In the genomic region with DNA sequence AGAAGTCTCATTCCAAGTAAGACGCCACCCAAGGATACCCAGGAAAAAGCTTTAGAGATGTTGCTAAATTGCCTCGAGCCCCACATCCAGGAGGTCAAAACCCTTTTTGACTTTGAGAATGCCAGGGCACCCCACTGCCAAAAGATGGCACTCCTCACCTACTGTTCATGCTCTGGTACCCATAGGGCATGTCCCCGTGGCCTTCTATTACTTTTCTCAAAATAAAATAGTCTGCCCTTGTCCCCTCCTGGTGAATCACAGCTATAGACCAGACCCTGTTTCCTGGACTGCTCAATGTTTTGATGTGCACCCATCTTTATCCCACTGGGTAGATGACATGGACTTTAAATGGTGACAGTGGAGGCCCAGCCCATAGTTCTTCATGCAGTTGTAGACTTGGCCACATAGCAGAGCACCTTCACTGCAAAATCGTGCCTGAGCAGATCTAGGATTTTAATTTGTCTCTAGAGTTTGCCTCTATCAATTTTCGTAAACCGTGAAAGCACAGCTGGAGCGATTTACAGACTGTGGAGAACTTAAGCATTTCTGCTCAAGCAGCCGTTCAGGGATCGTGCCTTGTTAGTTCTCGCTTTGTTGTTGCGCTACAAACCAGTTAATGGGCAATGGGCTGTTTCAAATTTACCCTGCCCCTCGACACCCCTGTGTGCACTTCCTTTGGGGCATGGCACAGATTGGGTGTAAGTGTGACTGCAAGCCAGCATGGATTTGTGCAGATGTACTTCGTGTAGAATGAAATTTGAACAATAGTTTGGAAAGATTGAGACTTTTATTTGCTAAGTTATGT, we compare ENCODE assay signal across 10 mouse cellular contexts.
DNase-seq lines count a peak whose midpoint lies in the region; ATAC-seq and TF ChIP-seq lines count a peak whose summit lies in the region.
"Had no signal": no experiment of that assay in that cellular context is flagged by ENCODE, and none has a peak within 500 bp of the region (broad histone marks: within the 10 kb centered on the region; RNA-seq: fewer than 3 reads in every experiment).

No protein-coding gene starts in this region.

- H3K27me3 ChIP-seq in hindbrain, postnatal 0 days (ENCODE audit: insufficient read depth, low read length): no peaks in the 10 kb centered on the region
- no peaks in the 10 kb centered on the region for H3K27me3 ChIP-seq in hindbrain, embryonic 12.5 days
- no peaks in the 10 kb centered on the region for H3K27me3 ChIP-seq in Patski
- no peaks in the 10 kb centered on the region for H3K27me3 ChIP-seq in thymus, adult 2 months (ENCODE audit: control insufficient read depth, insufficient read depth, low read length)
- H3K27me3 ChIP-seq: hindbrain, embryonic 15.5 days; liver, embryonic 13.5 days had no signal

- H3K4me3 ChIP-seq in hindbrain, postnatal 0 days (ENCODE audit: low read length): no peak overlapping the region
- H3K4me3 ChIP-seq in hindbrain, embryonic 12.5 days: no peak overlapping the region
- no peak overlapping the region for H3K4me3 ChIP-seq in thymus, adult 2 months (ENCODE audit: control insufficient read depth, insufficient read depth, low read length)
- H3K4me3 ChIP-seq: hindbrain, embryonic 15.5 days; liver, embryonic 13.5 days had no signal

- no peaks in the 10 kb centered on the region for H3K36me3 ChIP-seq in hindbrain, postnatal 0 days (ENCODE audit: insufficient read depth, low read length)
- H3K36me3 ChIP-seq in hindbrain, embryonic 12.5 days: no peaks in the 10 kb centered on the region
- no peaks in the 10 kb centered on the region for H3K36me3 ChIP-seq in thymus, adult 2 months (ENCODE audit: control insufficient read depth, insufficient read depth, low read length)
- H3K36me3 ChIP-seq: hindbrain, embryonic 15.5 days; liver, embryonic 13.5 days had no signal

- ATAC-seq in hindbrain, postnatal 0 days: 0 out of 2 replicates have a peak, but pooled peaks have one; percentile 27
- no peak for ATAC-seq in hindbrain, embryonic 12.5 days (ENCODE audit: low FRiP score)
- ATAC-seq in Patski: no peak
- ATAC-seq in megakaryocyte, adult 5-6 weeks (ENCODE audit: poor library complexity, severe bottlenecking): no peak

- WGBS in hindbrain, postnatal 0 days: 65% methylated on average over 13 of the region's 13 CpGs
- 70% methylated on average over 13 of the region's 13 CpGs for WGBS in hindbrain, embryonic 12.5 days
- WGBS in thymus, adult 2 months: 78% methylated on average over 13 of the region's 13 CpGs

- TF ChIP-seq CTCF in hindbrain, postnatal 0 days (IDR thresholded peaks at IDR 0.05; ENCODE audit: low read depth): peak; percentile 59
- peak; percentile 84 for TF ChIP-seq CTCF in Patski (IDR thresholded peaks at IDR 0.05)
- no peak for TF ChIP-seq CTCF in thymus, adult 2 months (IDR thresholded peaks at IDR 0.05; ENCODE audit: borderline replicate concordance, control insufficient read depth, extremely low read depth, insufficient read depth, low read length, poor library complexity)

- no peaks in the 10 kb centered on the region for H3K4me1 ChIP-seq in hindbrain, postnatal 0 days (ENCODE audit: insufficient read depth, low read length)
- no peaks in the 10 kb centered on the region for H3K4me1 ChIP-seq in hindbrain, embryonic 12.5 days
- H3K4me1 ChIP-seq in thymus, adult 2 months (replicated peaks; ENCODE audit: control insufficient read depth, insufficient read depth, low read length): no peaks in the 10 kb centered on the region
- H3K4me1 ChIP-seq: liver, embryonic 13.5 days had no signal

- TF ChIP-seq POLR2A in thymus, adult 2 months (IDR thresholded peaks at IDR 0.05; ENCODE audit: control insufficient read depth, extremely low read depth, insufficient read depth, low read length, poor library complexity): no peak

- CTCF ChIA-PET in Patski (lab: Charles Lee): interaction anchor here (0.8 to 1.9 kb wide), 7 partner anchors 10 to 967 kb away, joined by 3 to 8 read pairs (median 4); no protein-coding TSS in a partner anchor

- no peaks in the 10 kb centered on the region for H3K9me3 ChIP-seq in hindbrain, postnatal 0 days (ENCODE audit: low read length)
- H3K9me3 ChIP-seq in hindbrain, embryonic 12.5 days (replicated peaks): no peaks in the 10 kb centered on the region
- H3K9me3 ChIP-seq: hindbrain, embryonic 15.5 days; liver, embryonic 13.5 days had no signal

- H3K4me2 ChIP-seq in hindbrain, postnatal 0 days (ENCODE audit: low read depth, low read length): no peak overlapping the region
- no peak overlapping the region for H3K4me2 ChIP-seq in hindbrain, embryonic 12.5 days (replicated peaks)
- H3K4me2 ChIP-seq: hindbrain, embryonic 15.5 days; liver, embryonic 13.5 days had no signal

- no peak overlapping the region for H3K9ac ChIP-seq in hindbrain, postnatal 0 days (replicated peaks; ENCODE audit: low read length)
- H3K9ac ChIP-seq in hindbrain, embryonic 12.5 days: no peak overlapping the region
- H3K9ac ChIP-seq: hindbrain, embryonic 15.5 days; liver, embryonic 13.5 days had no signal

- H3K27ac ChIP-seq in hindbrain, postnatal 0 days: no peak overlapping the region
- H3K27ac ChIP-seq in hindbrain, embryonic 12.5 days: no peak overlapping the region
- no peak overlapping the region for H3K27ac ChIP-seq in thymus, adult 2 months (ENCODE audit: control insufficient read depth, insufficient read depth, low read length)
- H3K27ac ChIP-seq: hindbrain, embryonic 15.5 days; liver, embryonic 13.5 days had no signal

- POLR2A ChIA-PET in Patski (lab: Charles Lee): no interaction called here

- DNase-seq in hindbrain, postnatal 0 days (ENCODE audit: low spot score): peak; percentile 49
- DNase-seq in Patski (ENCODE audit: low read depth, low spot score): no peak
- DNase-seq in adrenal gland, postnatal 14 days: peak; percentile 52
- peak; percentile 6 to 35 for DNase-seq in kidney, postnatal 36 days
- DNase-seq in thymus, adult 2 months: no peak
- DNase-seq in frontal cortex, postnatal 14 days (ENCODE audit: low spot score in 2 of 2): no peak
- DNase-seq: liver, embryonic 13.5 days had no signal

- in situ Hi-C loops in Patski (cut with MboI; ENCODE audit: low pct_unique_long_range_greater_than_20kb): loop anchor here (10.0 kb wide), 1 partner anchor 970 kb away; no protein-coding TSS in a partner anchor

Comparison
In these comparisons a context has a peak if more than half of its experiments do, and no peak if none do; other contexts are left out.
1. DNase-seq: peak in hindbrain, postnatal 0 days (single experiment), adrenal gland, postnatal 14 days (single experiment) and kidney, postnatal 36 days (2 of 2); none in Patski (single experiment), thymus, adult 2 months (single experiment) and frontal cortex, postnatal 14 days (0 of 2).